Mouse (Mus musculus) spleen, adult 2 months (tissue): Measurements from ENCODE around the gene Gm42715.

Source experiments
- CTCF ChIP-seq: fragments of 200-500 bp; IDR thresholded peaks from 2 replicates; pipeline ENCODE4 v1.5.1; 2011; ENCODE audit warnings: mild to moderate bottlenecking, inconsistent platforms; ENCODE audit not compliant: insufficient read depth, insufficient read length, insufficient replicate concordance; ENCODE audit errors: extremely low read depth
- POLR2A ChIP-seq: fragments of 200-500 bp; IDR thresholded peaks from 2 replicates; pipeline ENCODE4 v1.6.1; 2011; ENCODE audit warnings: low read depth, low read length, inconsistent platforms

GRCm38 (mm10) chr7:127489982-127490381 lies 29.4 kb upstream of the Gm42715 start:
- TF ChIP-seq CTCF (no peak), POLR2A (no peak)
